Mouse (Mus musculus) embryonic facial prominence, embryonic 13.5 days (tissue): ENCODE data around the gene Tcte1. TPM values are rescaled to one million over a fixed set of nuclear protein-coding genes. Genes with fewer than 3 reads are reported as not detected.

Experiments used
- ATAC-seq: fragments of 200-750 bp; cut with Nextera tagmentation; 2 replicates; pipeline ENCODE4 v1.8.0; 2017; ENCODE audit warnings: low read depth; ENCODE audit not compliant: insufficient number of reproducible peaks, insufficient read depth, low FRiP score, low TSS enrichment
- H3K27ac ChIP-seq: fragments of 300-500 bp; sonication (generic); 2 replicates; pipeline ENCODE4 v1.5.1; 2015; ENCODE audit warnings: moderate library complexity, mild to moderate bottlenecking, inconsistent platforms
- H3K27me3 ChIP-seq: fragments of 300-500 bp; sonication (generic); 2 replicates; pipeline ENCODE4 v1.6.1; 2015; ENCODE audit warnings: mild to moderate bottlenecking, inconsistent platforms
- H3K36me3 ChIP-seq: fragments of 300-500 bp; sonication (generic); 2 replicates; pipeline ENCODE4 v1.6.1; 2015; ENCODE audit warnings: mild to moderate bottlenecking, inconsistent platforms
- H3K4me1 ChIP-seq: fragments of 300-500 bp; sonication (generic); 2 replicates; pipeline ENCODE4 v1.6.1; 2015; ENCODE audit warnings: inconsistent platforms
- H3K4me2 ChIP-seq: fragments of 300-500 bp; sonication (generic); 2 replicates; pipeline ENCODE4 v1.6.1; 2015; ENCODE audit warnings: moderate library complexity, mild to moderate bottlenecking, inconsistent platforms
- H3K4me3 ChIP-seq: fragments of 300-500 bp; sonication (generic); 2 replicates; pipeline ENCODE4 v1.5.1; 2015; ENCODE audit warnings: mild to moderate bottlenecking, inconsistent platforms
- H3K9ac ChIP-seq: fragments of 300-500 bp; sonication (generic); 2 replicates; pipeline ENCODE4 v1.6.1; 2015; ENCODE audit warnings: mild to moderate bottlenecking, inconsistent platforms
- H3K9me3 ChIP-seq: fragments of 300-500 bp; sonication (generic); 2 replicates; pipeline ENCODE4 v1.6.1; 2016; ENCODE audit warnings: inconsistent platforms
- WGBS: fragments of 180-500 bp; shearing (Covaris S2); methylation state at CpG from one replicate; pipeline ENCODE4 v1.1.7; 2015; ENCODE audit warnings: mixed read lengths; 5-methylcytosine and 5-hydroxymethylcytosine counted together
- polyA plus RNA-seq: library from polyadenylated mRNA; unstranded; fragments of >200 nt; fragmentation: Nextera tagmentation; extraction: Ambion mirVana; gene quantifications from 2 replicates; pipeline ENCODE4 v1.2.1, GENCODE M21; 2015

The Tcte1 gene
- polyA plus RNA-seq, 1 experiment from 2014 or later = 1.0 TPM

DNA sequence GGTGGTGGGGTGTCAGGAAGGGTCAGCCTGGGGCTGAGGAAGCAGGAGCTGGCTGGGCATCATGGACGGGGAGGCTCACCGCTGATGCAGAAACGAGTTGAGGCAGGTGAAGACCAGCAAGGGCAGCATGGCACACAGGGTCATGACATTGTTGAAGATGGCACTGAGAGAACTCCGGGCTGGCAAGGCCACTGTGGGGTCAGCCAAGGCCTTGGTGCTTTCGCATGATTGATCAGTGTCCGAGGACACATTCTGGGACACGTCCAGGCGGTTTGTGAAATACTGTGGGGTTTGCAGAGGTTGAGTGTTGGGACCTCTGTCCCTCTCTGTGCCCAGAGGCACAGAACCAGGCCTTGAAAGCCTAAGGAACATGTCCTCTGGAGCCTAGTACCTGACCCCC is 66.6 kb downstream of the Tcte1 start:
- Histone ChIP-seq H3K36me3 (peaks cover 34% of the 10 kb centered on the region), H3K9me3 (peaks cover 4% of the 10 kb centered on the region; the same call in 1 of the 2 replicates), H3K4me1 (peaks cover 49% of the 10 kb centered on the region), H3K27ac (no peak overlapping the region), H3K27me3 (peaks cover 16% of the 10 kb centered on the region), H3K9ac (no peak overlapping the region), H3K4me2 (no peak overlapping the region), H3K4me3 (no peak overlapping the region)
- ATAC-seq = no peak
- whole genome bisulfite sequencing = 94% methylated on average over 8 of the region's 8 CpGs

DNA sequence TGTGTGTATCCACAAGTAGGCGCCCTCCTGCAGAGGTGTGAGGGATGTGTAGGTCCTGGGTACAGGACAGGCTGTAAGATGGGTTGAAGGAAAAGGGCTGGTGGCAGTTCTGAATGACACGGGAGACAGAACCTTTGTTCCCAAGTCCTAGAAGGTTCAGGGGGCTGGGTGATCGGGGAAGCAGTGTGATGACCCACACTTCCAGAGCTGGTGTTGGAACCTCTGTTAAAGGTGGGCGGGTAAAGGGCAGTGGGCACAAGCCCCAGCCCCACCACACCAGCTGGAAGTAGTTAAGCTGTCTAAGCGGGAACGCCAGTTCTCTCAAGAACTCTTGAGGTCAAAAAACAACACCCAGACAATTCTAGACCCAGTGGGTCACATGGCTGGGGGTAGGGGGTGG is 67.2 kb downstream of the Tcte1 start:
- Histone ChIP-seq H3K27me3 (peaks cover 17% of the 10 kb centered on the region), H3K4me1 (peaks cover 48% of the 10 kb centered on the region), H3K4me3 (no peak overlapping the region), H3K27ac (no peak overlapping the region), H3K4me2 (no peak overlapping the region), H3K9ac (no peak overlapping the region), H3K36me3 (peaks cover 34% of the 10 kb centered on the region), H3K9me3 (peaks cover 4% of the 10 kb centered on the region; the same call in 1 of the 2 replicates)
- 56% methylated on average over 6 of the region's 6 CpGs for WGBS
- no peak for ATAC-seq

DNA sequence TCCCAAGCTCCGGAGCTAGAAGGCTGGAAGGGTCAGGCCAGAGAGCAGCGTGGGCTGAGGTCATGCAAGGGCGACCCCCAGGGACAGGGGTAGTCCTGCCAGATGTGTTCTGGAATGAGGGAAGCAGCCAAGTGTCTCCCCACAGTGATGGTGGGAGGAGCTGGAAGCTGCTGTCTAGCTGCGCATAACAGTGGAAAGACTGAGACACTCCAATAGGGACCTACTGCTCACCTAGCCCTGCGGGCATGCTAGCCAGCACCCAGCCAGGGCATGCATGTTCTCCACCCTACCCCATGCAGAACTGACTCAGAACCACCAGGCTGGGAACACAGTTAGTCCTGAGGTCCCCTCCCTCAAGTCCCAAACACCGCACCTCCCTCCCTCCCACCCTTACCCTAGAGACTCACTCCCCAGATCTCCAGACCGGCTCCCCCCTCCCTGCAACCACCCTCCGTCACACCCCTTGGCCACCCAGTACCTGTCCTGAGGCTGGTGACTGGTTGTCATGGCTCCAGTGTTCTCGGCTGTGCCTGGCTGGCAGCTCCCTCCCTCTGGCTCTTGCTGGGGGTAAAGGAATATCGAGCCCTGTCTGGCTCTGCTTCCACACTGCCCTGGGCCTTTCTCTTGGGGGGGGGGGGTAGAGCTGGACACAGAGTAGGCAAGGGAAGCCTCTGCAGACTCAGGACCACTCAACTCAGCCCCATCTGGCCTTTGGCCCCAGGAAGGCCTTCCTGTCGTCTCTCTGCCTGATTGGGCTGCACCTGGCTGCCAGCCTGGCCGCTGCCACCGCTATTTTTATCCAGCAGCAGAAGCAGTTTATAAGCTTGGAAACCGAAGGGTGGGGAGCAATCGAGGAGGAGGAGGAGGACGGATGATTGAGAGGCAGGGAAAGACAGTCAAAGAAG is 68.7 kb downstream of the Tcte1 start:
- peak overlapping the region; percentile 33; the same call in 1 of the 2 replicates for H3K27ac ChIP-seq
- peak overlapping the region; percentile 6 for H3K4me3 ChIP-seq
- ATAC-seq = no peak
- H3K4me1 ChIP-seq = peaks cover 56% of the 10 kb centered on the region
- peaks cover 17% of the 10 kb centered on the region for H3K27me3 ChIP-seq
- peak overlapping the region; percentile 99 for H3K4me2 ChIP-seq
- peaks cover 27% of the 10 kb centered on the region for H3K36me3 ChIP-seq
- no peaks in the 10 kb centered on the region for H3K9me3 ChIP-seq
- WGBS = 39% methylated on average over 16 of the region's 16 CpGs
- H3K9ac ChIP-seq = peak overlapping the region; percentile 54

Other genes with a start within 250 kb of the Tcte1 start
- 74.0 and 83.1 TPM in 2 replicates for gene Cdc5l, start 89.7 kb upstream of the Tcte1 start, polyA plus RNA-seq
- gene Spats1, start 48.0 kb upstream of the Tcte1 start, polyA plus RNA-seq = 0.86 and 0.88 TPM in 2 replicates
- 20.2 and 21.5 TPM in 2 replicates for gene Aars2, start 16.6 kb upstream of the Tcte1 start, polyA plus RNA-seq
- gene Tmem151b, start 26.2 kb downstream of the Tcte1 start, polyA plus RNA-seq = 7.7 and 10.1 TPM in 2 replicates
- gene Nfkbie, start 32.3 kb downstream of the Tcte1 start, polyA plus RNA-seq = 4.7 TPM in 2 replicates
- 104 and 122 TPM in 2 replicates for gene Slc35b2, start 40.4 kb downstream of the Tcte1 start, polyA plus RNA-seq
- 1,480 and 1,606 TPM in 2 replicates for gene Hsp90ab1, start 49.8 kb downstream of the Tcte1 start, polyA plus RNA-seq
- gene Slc29a1, start 76.2 kb downstream of the Tcte1 start, polyA plus RNA-seq = 69.8 and 77.4 TPM in 2 replicates
- 3.8 and 5.5 TPM in 2 replicates for gene Mymx, start 78.7 kb downstream of the Tcte1 start, polyA plus RNA-seq
- gene Capn11, start 135.9 kb downstream of the Tcte1 start, polyA plus RNA-seq = 0.63 and 0.84 TPM in 2 replicates
- 146 and 152 TPM in 2 replicates for gene Mrpl14, start 162.9 kb downstream of the Tcte1 start, polyA plus RNA-seq
- gene Tmem63b, start 163.5 kb downstream of the Tcte1 start, polyA plus RNA-seq = 38.0 and 42.4 TPM in 2 replicates
- gene 1600014C23Rik, start 210.4 kb downstream of the Tcte1 start, polyA plus RNA-seq = not detected in 2 replicates